Mouse (Mus musculus): ENCODE measurements around the gene Col13a1.

The Col13a1 gene

GRCm38 (mm10) chr10:61826753-61827435, 152.0 kb downstream of the Col13a1 start:
- no peak for DNase-seq

GRCm38 (mm10) chr10:61825979-61826752, 152.7 kb downstream of the Col13a1 start:
- no peak for DNase-seq

- DNase-seq = no peak
Observed at GRCm38 (mm10) chr10:61825536-61825935, 153.4 kb downstream of the Col13a1 start.

- DNase-seq = no peak
Observed at GRCm38 (mm10) chr10:61823731-61824115, 155.2 kb downstream of the Col13a1 start.

- no peak for DNase-seq
Observed at GRCm38 (mm10) chr10:61822968-61823730, 155.8 kb downstream of the Col13a1 start.

- no peak for DNase-seq
Observed at GRCm38 (mm10) chr10:61820050-61820449, 158.9 kb downstream of the Col13a1 start.

GRCm38 (mm10) chr10:61811987-61812386, 166.9 kb downstream of the Col13a1 start:
- DNase-seq = no peak

- no peak for DNase-seq
Observed at GRCm38 (mm10) chr10:61798133-61798576, 180.8 kb downstream of the Col13a1 start.

GRCm38 (mm10) chr10:61795458-61795857, 183.4 kb downstream of the Col13a1 start:
- no peak for DNase-seq

- DNase-seq = no peak
Observed at GRCm38 (mm10) chr10:61794971-61795370, 183.9 kb downstream of the Col13a1 start.

GRCm38 (mm10) chr10:61793015-61793414, 185.9 kb downstream of the Col13a1 start:
- DNase-seq = no peak

- DNase-seq = no peak
Observed at GRCm38 (mm10) chr10:61788499-61788898, 190.4 kb downstream of the Col13a1 start.
